Mouse (Mus musculus) thymus, adult 2 months (tissue): ENCODE data around the gene Npepps. TPM values are rescaled to one million over a fixed set of nuclear protein-coding genes. Genes with fewer than 3 reads are reported as not detected.
A peak's percentile ranks its signal among the peaks of the same experiment; 100 is the strongest.
"Not testable (repeated sequence)": the region's sequence is repeated elsewhere in the genome, so short reads cannot be mapped to it uniquely, and the experiment has no call there.

Source experiments
- DNase-seq: peaks from one replicate; pipeline ENCODE4 v3.0.0; 2021
- H3K27ac ChIP-seq: fragments of 200-500 bp; 2 replicates; pipeline ENCODE4 v1.5.1; 2012; ENCODE audit warnings: low read length, control low read depth; ENCODE audit not compliant: control insufficient read depth, insufficient read depth
- H3K27me3 ChIP-seq: fragments of 200-500 bp; 2 replicates; pipeline ENCODE4 v1.6.1; 2012; ENCODE audit warnings: mild to moderate bottlenecking, low read length, moderate library complexity, mixed read lengths; ENCODE audit not compliant: control insufficient read depth, insufficient read depth
- H3K36me3 ChIP-seq: fragments of 200-500 bp; 2 replicates; pipeline ENCODE4 v1.6.1; 2012; ENCODE audit warnings: mild to moderate bottlenecking, low read length, moderate library complexity; ENCODE audit not compliant: control insufficient read depth, insufficient read depth
- H3K4me1 ChIP-seq: fragments of 200-500 bp; replicated peaks from 2 replicates; pipeline ENCODE4 v1.6.1; 2012; ENCODE audit warnings: low read length; ENCODE audit not compliant: control insufficient read depth, insufficient read depth
- H3K4me3 ChIP-seq: fragments of 200-500 bp; 2 replicates; pipeline ENCODE4 v1.5.1; 2012; ENCODE audit warnings: mild to moderate bottlenecking, low read length, control low read depth, moderate library complexity; ENCODE audit not compliant: control insufficient read depth, insufficient read depth
- CTCF ChIP-seq: fragments of 200-500 bp; IDR thresholded peaks from 2 replicates; pipeline ENCODE4 v1.5.1; 2012; ENCODE audit warnings: mild to moderate bottlenecking, control low read depth, low read length, moderate library complexity, borderline replicate concordance; ENCODE audit not compliant: control insufficient read depth, poor library complexity, insufficient read depth; ENCODE audit errors: extremely low read depth
- POLR2A ChIP-seq: fragments of 200-500 bp; IDR thresholded peaks from 2 replicates; pipeline ENCODE4 v1.6.1; 2012; ENCODE audit warnings: mild to moderate bottlenecking, low read length, control low read depth, moderate library complexity; ENCODE audit not compliant: control insufficient read depth, poor library complexity, insufficient read depth; ENCODE audit errors: extremely low read depth
- WGBS: fragments of 180-500 bp; shearing (Covaris S2); methylation state at CpG from one replicate; pipeline ENCODE4 v1.1.7; 2018; 5-methylcytosine and 5-hydroxymethylcytosine counted together
- polyA plus RNA-seq: library from polyadenylated mRNA; depleted of rRNA; stranded (reverse); fragments of >200 nt; gene quantifications from 2 replicates; pipeline ENCODE4 v1.2.3, GENCODE M21; 2012

Gene Npepps
- polyA plus RNA-seq, 1 experiment: 36.9 TPM

DNA sequence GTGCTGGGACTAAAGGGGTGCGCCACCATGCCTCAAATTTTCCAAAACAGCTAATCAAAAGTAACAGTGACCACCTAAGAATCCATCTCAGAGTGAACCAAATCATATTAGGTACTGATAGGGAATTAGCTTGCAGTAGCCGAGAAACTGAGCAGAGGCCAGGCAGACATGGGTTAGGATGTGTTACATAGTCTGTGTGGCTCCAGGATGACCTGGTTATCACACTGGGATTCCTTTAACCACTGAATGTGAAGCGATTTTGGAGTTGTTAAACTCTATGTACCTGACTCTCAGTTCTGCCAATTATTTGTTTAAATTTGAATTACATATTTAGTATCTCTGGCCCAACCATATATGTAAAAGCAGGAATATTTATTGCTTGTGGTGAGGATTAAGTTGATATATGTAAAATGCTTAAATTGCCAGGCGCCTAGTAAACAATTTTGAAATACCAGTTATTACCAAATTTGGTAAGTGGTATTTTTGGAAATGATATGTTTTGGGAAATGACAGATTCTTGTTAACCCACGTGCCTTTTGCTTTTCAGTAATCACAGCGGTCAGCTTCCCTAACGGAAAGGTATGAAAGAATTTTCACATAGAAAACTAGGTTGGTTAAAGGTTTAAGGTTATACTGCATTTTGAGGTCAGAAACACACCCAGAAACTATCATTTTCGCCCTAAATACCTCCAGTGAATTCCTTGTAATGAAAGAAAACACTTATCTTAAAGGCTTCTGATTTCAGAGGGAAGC, 34.5 kb upstream of the Npepps start:
- no peaks in the 10 kb centered on the region; the same call in 1 of the 2 replicates for H3K27me3 ChIP-seq
- no peak for TF ChIP-seq CTCF
- no peak for TF ChIP-seq POLR2A
- H3K36me3 ChIP-seq: no peaks in the 10 kb centered on the region
- H3K4me3 ChIP-seq: no peak overlapping the region
- 51% methylated on average over 8 of the region's 8 CpGs for WGBS
- no peak for DNase-seq
- no peak overlapping the region for H3K27ac ChIP-seq
- peaks cover 2% of the 10 kb centered on the region; the same call in 1 of the 2 replicates for H3K4me1 ChIP-seq

DNA sequence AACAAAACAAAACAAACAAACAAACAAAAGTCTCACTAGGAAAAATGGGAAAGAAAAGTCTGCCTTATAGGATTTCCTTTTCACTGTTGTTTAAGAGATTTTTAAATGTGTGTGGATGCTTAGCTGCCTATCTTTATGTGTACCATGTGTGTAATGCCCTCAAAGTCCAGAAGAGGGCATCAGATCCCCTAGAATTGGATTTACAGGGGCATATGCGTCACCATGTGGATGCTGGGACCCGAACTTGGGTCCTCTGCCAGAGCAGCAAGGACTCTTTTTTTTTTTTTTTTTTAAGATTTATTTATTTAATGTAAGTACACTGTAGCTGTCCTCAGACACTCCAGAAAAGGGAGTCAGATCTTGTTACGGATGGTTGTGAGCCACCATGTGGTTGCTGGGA, 33.7 kb upstream of the Npepps start:
- TF ChIP-seq POLR2A: no peak
- TF ChIP-seq CTCF: no peak
- Histone ChIP-seq H3K4me1 (peaks cover 9% of the 10 kb centered on the region), H3K36me3 (no peaks in the 10 kb centered on the region), H3K27me3 (no peaks in the 10 kb centered on the region; the same call in 1 of the 2 replicates), H3K4me3 (no peak overlapping the region), H3K27ac (no peak overlapping the region)
- no peak for DNase-seq
- WGBS: 96% methylated on average over 3 of the region's 3 CpGs

DNA sequence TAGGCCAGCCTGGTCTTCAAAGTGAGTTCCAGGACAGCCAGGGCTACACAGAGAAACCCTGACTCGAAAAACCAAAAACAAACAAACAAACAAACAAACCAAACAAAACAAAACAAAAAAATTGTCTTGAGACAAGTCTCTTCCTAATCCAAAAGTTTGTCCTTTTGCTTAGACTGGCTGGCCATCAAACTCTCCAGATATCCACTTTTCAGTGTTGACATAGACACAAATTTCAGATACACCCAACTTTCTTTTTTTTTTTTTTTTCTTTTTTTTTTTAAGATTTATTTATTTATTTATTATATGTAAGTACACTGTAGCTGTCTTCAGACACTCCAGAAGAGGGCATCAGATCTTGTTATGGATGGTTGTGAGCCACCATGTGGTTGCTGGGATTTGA, 32.4 kb upstream of the Npepps start:
- DNase-seq, H3K36me3 ChIP-seq, H3K4me1 ChIP-seq, H3K27ac ChIP-seq, H3K27me3 ChIP-seq, H3K4me3 ChIP-seq: not testable (repeated sequence)
- 95% methylated on average over 1 of the region's 1 CpGs for WGBS

DNA sequence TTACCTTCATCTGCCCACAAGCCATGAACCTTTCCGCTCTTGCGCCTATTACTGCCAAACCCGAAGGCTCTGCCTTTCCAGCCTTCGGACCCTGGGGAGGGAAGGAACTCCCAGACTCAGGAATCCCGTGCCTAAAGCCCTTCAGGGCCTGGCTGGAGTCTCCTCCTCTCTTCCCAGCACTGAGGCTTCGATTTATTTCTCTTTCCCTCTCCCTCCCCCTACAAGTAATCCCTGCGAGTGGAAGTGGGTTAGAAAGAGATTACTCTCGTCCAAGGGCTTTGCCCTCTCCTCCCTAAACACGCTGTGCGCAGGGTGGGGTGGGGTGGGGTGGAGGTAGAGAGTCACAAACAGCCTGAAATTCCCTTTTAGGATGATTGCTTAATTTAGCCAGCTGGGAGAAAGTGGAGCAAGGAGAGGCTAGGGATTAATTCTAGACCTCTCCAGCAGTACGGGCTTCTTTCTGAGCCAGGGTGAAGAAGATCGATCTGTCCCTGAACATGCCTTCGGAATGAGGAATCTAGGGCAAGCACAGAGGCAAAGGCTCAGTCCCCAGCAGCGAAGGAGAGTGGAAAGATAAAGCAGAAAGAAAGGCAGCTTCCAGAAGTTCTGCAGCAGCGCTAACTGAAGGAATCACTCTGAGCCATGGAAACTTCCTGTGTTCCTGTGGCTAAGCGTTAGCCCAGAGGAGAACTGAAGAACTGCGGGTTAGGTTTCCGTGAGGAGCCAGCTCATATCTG, 30.6 kb upstream of the Npepps start:
- Histone ChIP-seq H3K27me3 (no peaks in the 10 kb centered on the region; the same call in 1 of the 2 replicates), H3K4me3 (no peak overlapping the region), H3K4me1 (peaks cover 9% of the 10 kb centered on the region), H3K36me3 (no peaks in the 10 kb centered on the region), H3K27ac (no peak overlapping the region)
- no peak for TF ChIP-seq CTCF
- TF ChIP-seq POLR2A: no peak
- no peak for DNase-seq
- 15% methylated on average over 18 of the region's 18 CpGs for WGBS

DNA sequence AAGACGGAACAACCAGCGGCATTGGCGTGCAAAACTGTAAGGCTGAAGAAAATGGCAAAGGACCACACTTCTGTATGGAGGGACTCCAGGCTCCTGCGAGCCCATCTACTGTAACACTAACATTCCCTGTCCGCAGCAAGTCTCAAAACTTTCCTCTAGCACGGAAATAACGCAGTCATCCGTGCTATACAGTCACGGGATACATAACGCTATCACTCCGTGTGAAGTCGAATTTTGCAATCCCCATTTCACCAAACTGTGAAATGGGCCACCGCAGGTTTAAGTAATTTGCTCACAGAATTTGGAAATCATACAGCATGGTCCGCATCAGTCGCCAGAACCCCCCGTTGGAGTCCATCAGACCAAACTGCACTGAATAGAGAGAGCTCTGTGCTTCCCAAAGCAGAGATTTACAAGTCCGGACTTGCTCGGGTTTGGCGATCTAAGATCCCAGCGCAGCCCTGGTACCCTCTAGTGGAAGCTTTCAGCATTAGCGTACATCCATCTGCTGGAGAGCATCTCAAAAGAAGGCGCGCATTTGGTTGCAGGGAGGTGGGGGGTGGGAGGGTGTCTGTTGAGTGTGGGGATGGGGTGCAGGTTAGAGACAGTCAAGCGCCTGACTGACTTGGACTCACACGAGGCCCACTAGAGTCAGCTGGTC, 29.6 kb upstream of the Npepps start:
- Histone ChIP-seq H3K4me3 (peak overlapping the region; percentile 22), H3K27me3 (no peaks in the 10 kb centered on the region; the same call in 1 of the 2 replicates), H3K4me1 (peaks cover 9% of the 10 kb centered on the region), H3K27ac (no peak overlapping the region), H3K36me3 (no peaks in the 10 kb centered on the region)
- peak; percentile 64 for DNase-seq
- TF ChIP-seq POLR2A (no peak), CTCF (peak; percentile 69; the same call in 1 of the 2 replicates)
- under 1% methylated on average over 25 of the region's 25 CpGs for WGBS

DNA sequence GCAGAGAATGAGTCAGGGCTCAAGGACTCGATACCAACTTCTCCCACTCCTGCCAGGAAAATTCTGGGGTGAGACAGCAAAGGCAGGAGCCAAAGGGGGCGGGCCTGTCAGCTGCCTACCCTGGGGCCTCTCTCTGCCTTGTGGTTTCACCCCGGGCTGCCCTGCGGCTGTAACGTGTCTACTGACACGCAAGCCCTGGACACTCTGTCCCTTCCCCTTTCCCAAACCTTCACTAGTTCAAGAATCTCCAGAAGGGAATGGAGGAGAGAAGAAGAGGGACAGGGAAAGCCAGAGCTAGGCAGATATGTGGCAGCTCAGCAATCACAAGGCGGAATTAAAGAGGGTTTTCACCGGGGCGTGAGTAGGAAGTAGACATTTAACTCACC, 29.0 kb upstream of the Npepps start:
- 4% methylated on average over 9 of the region's 9 CpGs for WGBS
- peaks cover 9% of the 10 kb centered on the region for H3K4me1 ChIP-seq

More for the DNA sequence above, 29.0 kb upstream of the Npepps start:
- DNase-seq: peak; percentile 21
- Histone ChIP-seq H3K27ac (no peak overlapping the region), H3K27me3 (no peaks in the 10 kb centered on the region; the same call in 1 of the 2 replicates), H3K36me3 (no peaks in the 10 kb centered on the region), H3K4me3 (peak overlapping the region; percentile 22)
- TF ChIP-seq POLR2A (no peak), CTCF (no peak)
